Mouse (Mus musculus): ENCODE results near the gene Pard3.
A peak's percentile ranks its signal among the peaks of the same experiment; 100 is the strongest.

The Pard3 gene

DNA sequence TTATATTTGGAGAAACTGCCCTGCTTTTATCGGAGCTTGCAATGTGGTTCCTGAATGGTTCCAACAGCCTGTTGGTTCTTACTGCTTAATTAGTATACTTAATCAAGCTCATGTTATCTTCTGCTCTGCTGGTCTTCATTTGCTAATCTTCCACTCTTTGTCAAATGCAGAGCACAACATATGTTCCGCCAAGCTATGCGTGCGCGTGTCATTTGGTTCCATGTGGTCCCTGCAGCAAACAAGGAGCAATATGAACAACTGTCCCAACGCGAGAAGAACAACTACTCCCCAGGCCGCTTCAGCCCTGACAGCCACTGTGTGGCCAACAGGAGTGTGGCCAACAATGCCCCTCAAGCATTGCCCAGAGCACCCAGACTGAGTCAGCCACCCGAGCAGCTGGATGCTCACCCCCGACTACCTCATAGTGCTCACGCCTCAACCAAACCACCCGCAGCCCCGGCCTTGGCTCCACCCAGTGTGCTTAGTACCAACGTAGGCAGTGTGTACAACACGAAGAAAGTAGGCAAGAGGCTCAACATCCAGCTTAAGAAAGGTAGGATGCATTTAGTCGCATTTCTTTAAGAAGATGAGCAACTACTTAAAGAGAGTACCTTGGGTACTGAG lies 307.7 kb downstream of the Pard3 start:
- no peak for DNase-seq

DNA sequence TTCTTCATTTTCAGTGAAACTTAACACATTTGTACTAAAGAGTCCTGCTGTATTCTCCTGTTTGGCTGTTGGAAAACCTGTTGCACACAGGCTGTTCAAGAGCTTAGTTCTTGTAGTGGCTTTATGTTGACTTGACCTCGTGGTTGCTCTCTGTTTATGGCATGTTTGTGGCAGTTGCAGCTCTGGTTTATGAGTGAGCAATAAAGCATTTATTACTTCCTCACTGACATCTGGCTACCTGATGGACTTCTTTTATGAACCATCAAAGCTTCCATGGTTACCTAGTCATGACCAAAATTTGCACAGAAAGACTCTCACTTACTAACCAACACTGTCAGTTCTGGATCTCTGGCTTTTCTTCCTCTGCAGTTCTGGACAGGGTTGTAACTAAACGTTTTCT lies 314.1 kb downstream of the Pard3 start:
- DNase-seq = no peak

DNA sequence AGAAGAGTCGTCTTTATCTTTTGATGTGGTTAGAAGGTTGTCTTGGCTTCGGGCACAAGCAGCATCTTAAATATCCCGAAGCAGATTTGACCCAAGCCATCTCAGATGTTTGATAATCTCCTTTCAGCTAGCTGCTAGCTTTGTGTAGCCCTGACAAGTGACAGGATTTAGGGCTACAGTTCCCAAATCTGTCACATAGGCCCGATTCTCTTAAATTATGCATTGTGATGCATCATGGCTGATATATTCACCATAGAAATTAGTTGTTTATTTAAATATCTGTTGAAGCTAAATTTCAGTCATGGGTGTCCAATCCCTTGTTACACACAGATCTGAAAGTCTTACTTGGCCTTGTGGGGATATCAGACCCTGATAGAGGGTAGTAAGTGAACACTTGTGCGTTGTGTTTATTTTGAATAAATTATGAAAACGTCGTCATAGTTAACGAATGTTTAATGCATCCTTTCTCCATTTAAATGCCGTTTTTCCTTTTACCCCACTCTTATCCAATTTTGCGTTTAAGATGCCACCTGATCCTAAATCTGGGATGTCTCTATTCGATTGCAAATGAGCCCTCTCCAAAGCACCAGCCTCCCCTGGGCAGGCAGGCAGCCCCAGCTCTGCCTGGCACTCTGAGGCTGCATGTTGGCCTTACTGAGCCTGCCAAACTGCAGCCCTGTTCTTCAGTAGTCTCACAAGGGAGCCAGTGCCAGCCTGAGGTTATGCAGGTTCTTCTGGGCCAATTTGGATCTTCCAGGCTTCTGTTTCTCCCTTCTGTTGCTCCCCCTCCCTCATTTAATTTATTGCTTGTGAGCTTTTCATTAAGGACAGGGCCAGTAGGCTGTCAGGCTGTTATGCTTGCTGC lies 315.5 kb downstream of the Pard3 start:
- DNase-seq = no peak

DNA sequence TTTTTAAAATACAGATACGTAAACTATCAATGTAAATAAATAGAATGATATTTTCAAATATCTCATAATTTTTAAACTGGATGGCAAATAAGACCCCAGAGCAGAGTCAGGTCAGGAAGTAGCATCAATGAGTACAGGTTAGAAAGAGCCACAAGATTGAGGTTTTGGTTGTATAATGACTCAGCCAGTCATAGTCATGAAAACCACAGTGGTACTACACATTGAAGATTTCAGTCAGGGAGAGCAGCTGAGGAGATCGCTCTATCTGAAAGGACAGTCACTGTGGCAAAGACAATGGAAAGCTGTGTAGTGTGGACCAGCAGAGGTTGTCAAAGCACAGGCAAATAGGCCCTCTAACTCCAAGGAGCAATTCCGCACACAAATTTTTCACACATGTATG lies 317.6 kb downstream of the Pard3 start:
- DNase-seq = no peak

DNA sequence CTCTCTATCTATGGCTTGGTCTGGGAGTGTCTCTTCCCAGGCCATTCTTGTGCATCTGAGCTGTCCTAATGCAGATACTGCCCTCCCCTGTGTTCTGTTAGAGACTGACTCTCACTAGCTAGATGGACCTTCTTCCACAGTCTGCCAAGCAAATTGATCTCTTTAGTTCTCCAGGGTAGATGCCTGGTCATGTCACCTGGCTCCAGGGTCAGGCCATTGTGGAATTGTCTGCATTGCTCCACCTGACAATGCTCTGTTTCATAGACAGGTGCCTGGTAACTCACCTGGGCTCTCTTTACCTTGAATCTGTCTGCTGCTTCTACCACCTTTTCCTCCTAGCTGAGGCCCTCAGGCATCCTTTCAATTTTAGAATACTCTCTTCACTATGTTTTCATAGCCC lies 329.0 kb downstream of the Pard3 start:
- DNase-seq = no peak

DNA sequence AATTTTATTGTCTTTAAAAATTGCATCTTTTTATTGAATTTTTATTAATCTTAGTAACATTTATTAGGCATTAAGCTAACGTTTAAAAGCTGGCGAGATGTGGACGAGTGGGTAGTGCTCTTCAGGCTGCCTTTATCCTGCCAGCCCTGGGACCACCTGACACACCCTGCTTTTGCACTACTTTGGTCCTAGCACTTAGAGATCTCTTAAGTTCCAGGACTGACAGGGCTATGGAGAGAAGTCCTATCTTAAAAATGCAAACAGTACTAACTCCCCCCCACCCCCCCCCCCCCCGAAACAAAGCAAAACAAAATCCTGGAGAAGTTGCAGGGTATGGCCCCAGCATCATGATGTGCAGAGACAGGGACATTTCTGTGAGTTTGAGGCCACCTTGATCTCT lies 331.8 kb downstream of the Pard3 start:
- DNase-seq = no peak

DNA sequence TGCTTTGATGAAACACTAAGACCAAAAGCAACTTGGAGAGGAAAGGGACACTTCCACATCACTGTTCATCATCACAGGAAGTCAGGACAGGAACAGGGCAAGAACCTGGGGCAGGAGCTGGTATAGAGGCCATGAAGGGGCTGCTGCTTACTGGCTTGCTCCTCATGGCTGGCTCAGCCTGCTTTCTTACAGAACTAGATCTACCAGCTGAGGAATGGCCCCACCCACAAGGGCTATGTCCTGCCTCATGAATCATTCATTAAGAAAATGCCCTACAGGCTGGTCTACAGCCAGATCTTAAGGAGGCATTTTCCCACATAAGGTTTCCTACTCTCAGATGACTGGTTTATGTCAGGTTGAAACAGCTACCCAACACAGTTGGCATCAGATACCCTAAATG lies 342.1 kb downstream of the Pard3 start:
- DNase-seq = no peak

DNA sequence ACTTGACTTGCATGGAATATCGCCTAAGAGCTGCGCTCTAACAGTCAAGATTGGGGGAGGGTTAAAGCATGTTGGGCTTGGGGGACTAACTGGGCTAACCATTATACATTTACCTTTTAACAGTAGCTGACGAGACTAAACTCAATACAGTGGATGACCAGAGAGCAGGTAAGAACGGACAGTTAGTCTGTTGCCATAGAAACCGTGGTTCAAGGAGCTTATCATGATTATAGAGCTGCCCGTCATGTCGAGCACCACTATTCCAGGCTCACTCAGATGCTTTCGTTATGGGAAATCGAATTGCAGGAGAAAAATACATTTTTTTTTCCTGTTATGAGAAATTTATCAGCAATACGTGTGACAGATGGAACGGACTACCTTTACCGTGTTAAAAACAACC lies 346.9 kb downstream of the Pard3 start:
- no peak for DNase-seq

DNA sequence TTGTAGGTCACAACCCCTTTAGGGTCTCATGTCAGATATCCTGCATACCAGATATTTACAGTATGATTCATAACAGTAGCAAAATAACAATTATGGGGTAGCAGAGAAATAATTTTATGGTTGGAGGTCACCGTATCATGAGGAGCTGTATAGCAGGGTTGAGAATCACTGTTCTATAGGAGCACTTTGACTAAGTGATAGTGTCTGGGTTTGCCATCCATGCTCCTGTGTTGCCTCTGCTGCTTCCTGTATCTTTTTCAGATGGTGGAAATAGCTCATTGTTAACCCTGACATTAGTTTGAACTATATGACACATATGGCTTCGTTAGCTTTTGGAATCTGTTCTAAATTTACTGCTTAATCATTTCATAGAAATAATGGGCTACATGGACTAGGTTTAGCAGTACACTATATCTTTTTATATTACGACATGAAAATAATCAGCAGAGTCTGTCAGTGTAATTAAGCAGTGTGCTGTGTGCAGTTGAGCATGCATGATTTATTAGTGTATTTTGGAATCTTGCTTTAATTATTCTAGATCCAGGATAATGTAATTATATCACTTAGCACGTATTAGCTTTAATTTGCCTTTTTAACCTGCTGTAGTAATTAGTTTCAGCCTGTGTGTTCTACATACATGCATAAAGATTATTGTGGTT lies 347.6 kb downstream of the Pard3 start:
- no peak for DNase-seq

DNA sequence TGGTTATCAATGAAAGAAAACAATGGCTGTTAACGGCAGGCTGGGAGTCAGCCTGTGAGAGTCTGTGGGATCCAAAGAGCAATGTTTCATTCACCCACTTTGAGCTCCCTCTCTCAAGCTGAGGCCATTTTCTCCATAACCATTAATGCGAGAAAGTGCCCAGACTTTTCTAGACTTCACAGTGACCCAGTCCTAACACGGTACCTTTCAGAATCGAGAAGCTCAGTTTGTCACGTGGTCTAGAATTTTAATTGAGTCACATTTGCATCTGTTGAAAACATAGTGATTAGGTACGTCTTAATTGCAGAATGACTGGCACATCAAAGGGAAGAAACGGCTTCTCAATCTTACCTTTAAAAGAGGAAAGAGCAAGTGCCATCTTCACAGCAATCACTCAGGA lies 359.3 kb downstream of the Pard3 start:
- DNase-seq = no peak

DNA sequence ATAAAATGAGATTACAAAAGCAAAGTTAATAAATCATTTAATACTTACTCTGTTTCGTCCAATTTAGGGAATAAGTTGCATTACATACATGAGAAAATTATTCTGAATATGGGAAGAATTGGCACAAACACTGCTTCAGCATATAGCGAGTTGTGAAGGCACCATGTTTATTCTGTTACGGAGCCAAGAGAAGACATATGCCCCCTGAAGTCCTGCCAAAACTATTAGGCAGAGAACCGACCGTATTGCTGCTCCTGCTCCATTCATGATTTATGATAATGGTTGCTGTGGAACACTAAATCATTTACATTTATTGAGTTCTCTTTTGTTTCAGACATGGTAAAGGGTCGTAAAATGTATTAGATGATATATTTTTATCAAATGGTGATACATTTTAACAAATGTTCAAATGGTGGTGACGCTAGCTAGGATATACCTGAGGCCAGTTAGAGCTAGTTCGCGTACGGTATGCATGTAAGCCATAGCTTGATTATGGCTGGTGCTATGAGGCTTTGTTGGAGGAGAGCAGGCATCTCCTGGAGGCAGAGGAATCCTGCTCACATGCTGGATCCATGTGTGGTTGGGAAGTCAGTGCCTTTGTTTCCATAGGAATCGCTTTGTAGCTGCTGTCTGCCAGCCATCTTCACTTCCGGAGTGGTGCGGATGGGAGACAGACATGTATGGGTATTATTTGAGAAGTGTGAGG lies 360.7 kb downstream of the Pard3 start:
- DNase-seq = no peak

DNA sequence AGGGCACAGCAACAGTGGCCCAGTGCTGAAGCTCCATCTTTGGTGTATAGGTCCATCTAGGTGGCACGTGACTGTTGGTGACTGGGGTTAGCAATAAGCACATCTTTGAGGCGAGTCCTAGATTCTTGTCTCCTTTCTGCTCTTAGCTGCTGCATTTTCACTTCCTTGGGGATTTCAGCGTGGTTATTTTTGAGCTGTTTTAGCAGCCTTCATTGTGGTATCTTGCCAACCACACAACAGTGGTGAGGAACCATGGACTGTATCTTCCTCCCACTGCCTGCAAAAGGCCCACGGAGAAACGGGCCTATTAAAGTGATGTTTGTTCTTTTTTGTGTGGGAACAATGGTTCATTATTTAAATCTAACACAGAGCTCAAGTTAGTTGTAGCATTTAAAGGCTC lies 363.2 kb downstream of the Pard3 start:
- no peak for DNase-seq

DNA sequence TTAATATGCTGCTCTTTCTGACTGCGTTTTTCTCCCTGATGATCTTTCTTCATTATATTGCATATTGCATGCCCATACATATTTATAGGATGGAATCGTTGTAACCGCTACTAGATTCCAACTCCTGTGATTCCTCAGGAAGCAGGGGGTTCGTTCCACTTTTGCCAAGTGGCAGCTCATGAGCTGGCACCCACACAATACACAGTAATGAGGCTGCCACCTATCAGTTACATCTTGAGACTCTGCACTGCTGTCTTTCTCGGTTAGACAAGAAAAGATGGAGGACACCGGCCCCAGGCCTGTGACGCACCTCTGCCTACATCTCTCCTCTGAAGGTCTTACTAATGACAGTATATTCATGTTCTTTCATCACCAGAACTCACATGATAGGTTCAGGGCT lies 364.3 kb downstream of the Pard3 start:
- no peak for DNase-seq

DNA sequence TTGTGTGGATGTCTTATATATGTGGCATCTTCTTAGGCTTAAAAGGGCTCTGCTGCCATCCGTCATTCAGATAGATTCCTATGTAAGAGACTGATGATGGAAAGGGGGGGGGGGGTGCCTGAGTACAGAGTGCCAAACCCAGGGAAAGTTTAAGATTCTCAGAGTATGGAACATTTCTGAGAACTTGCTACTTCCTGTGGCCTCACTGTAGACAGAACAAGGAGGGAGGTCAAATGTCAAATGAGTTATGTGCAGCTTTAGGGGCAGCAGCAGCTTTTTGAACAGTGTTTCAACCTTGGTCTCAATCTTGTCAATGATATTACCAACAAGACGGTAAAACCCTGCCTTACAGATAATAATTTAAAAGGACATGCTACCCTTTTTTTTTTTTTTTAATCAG lies 367.5 kb downstream of the Pard3 start:
- DNase-seq = no peak

DNA sequence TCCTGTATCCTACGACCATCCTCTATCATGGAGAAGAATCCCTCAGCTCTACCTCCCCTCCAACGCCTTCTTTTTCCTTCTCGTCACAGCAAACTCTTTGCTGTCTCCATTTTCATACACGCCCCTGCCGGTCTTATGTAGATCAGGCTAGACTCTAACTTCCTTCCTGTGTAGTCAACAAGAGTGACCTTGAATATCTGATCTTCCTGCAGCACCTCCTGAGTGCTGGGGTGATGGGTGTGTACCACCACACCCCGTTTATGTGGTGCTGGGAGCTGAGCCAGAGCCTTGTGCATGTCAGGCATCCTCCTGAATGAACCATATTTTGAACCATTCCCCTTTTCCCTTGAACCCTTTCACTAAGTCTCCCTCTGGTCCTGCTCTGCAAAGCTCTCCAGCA lies 372.3 kb downstream of the Pard3 start:
- no peak for DNase-seq

DNA sequence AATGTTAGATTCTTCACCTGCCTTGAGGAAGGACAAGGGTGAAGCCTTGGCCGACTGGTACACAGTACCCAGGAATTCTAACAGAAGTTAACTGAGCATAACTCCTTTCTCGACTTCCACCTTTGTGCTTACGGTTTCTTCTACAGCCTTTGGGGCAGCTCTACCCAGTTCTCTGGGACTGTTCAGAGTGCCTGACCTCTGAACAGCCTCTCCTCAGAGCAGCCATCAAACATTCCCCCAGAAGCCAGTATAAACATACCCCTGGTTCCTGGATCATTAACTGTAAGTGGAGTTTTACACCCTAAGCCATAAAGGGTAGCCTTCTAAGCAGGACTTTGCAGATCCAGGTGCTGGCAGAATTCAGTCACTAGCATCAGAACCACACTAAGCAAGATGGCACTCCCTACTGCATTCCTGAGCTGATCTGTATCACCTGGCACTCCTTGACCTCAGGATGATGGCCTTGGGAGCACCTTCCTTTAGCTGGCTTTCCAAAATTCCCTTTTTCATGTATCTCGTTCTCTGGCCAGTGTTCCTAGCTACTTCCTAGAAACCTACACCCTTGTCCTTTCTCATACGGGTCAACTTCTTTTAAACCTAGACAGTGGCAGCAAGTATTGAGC lies 374.0 kb downstream of the Pard3 start:
- DNase-seq = no peak

DNA sequence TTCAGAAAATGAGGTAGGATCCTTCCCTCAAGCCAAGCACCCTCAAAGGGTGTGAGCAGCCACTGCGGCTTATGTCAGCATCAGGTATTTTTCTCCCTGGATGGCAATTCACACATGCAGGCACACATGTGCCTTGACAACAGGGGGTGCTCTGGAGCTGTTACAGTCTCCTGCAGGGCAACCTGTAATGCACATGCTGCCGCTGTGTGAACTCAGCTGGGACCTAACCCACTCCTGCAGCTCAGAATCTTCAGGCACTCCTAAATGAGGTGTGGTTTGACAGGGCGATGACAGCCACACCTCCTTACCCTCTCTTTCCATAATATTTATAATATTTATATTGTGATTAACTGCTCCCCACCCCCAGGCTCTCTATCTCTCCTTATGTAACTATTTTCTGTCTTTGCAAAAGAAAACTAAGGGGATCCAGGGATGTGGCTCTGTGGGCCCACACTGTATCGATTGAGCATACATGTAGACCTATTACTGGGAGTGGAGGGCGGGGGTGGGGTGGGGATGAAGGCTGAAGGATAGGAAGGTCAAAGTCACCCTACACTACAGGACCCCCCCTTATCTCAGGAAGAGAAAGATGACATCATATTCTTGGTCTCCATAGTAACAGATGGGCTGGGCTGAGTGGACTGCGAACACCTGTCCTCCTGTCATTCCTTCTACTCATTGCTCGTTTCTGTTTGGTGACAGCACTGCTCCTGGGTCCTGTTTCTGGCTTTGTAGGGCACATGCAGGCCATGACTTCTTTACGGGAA lies 375.1 kb downstream of the Pard3 start:
- peak; percentile 75 for DNase-seq

DNA sequence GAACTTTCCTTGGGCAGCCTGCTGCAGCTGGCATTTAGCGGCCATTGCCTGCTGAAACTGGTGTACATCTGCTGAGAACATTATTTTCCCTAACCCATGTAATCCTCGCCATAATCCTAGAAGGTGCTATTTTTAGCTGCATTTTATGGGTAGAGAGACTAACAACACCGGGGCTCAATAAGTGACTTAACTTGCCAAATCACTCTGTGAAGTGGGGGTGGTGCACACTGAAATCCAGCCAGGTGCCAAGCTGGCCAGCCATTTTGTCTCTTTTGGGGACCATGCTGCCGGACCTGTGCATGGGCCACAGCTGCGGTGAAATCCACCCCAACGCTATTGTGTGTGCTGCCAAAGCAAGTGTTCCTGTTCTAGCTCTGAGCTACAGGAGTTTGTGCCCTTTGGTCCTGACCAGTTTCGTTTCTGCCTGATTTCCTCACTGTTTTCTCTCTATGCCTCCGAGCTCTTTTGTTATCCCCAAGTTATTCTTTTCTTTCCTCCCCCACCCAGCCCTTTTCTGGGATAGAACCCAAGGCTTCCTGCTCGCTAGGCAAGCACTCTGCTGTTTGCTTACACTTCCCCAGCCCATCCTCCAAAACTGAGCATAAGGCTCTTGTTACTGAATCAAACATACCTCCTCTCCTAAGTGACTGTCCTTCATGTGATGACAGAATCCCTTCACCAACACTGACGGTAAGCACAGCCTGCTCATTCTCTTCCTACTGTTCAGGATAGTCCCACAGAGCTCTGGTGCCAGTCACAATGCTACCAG lies 375.9 kb downstream of the Pard3 start:
- peak; percentile 35 for DNase-seq

DNA sequence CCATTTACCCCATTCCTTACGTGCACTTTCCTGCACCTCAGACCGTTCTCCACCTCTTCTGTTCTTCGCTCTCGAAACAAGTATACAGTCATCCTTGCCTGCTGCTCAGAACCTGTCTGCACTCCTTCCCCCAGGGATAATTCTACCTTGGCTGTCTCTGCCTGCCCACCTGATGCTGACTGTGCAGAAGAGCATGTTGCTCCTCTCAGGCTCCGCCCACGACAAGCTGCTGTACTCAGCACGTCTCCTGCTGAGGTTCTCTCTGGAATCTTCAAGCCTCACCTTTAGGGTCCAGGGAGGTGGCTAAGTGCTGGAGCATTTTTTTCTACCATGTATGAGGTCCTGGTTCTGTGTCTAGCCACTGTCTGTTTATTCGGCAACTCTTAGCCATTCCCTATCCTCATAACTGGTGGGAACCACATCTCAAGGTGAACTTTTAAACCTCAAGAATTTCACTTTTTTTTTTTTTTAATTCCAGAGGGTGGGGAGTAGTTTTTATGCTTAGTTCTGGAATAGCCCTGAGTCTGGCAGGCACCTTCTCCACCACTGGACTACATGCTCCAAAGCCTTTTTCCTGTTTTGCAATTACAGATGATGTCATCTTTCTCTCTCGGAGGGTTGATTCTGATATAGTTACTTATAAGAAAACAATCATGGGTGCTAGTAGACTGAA lies 376.6 kb downstream of the Pard3 start:
- no peak for DNase-seq

DNA sequence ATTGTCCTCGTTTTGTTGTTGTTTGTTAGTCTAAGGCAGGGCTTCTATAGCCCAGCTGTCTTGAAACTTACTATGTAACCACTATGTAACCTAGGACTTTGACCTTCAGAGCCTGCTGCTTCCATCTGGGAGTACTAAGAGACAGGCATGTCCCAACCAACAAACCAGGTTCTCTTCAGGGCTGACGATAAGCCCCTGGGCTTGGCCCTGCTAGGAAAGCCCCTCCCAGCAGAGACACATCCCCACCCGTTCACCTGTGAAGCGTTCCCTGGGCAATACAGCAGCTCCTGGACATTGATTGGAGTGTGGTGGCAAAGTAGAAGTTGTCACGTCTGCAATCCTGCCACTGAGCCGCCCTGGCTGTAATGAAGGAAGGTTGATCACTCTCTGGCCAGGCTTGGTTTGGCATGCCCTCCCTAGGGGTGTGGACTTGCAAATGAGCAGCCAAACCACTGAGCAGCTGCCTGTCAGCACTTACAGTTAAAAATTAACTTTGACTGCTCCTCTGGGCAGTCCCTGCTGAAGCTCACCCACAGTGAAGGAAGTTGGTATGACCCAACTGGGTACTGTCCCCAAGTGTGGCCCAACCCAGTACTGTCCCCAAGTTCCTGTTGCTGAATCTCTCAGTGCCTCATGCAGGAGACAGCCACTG lies 377.3 kb downstream of the Pard3 start:
- DNase-seq = peak; percentile 69

Data from lung, postnatal 14 days (tissue).